Mouse (Mus musculus) limb, embryonic 10.5 days (tissue): ENCODE data around the gene Zic5. TPM values are rescaled to one million over a fixed set of nuclear protein-coding genes. Genes with fewer than 3 reads are reported as not detected.

Experiments used
- DNase-seq: peaks from one replicate; pipeline ENCODE4 v3.0.0-alpha.2; 2017; ENCODE audit warnings: low spot score
- H3K27ac ChIP-seq: fragments of 300-500 bp; sonication (generic); 2 replicates; pipeline ENCODE4 v1.5.1; 2016; ENCODE audit warnings: mild to moderate bottlenecking
- H3K27me3 ChIP-seq: fragments of 300-500 bp; sonication (generic); 2 replicates; pipeline ENCODE4 v1.6.1; 2016; ENCODE audit warnings: low read depth, mild to moderate bottlenecking; ENCODE audit not compliant: poor library complexity, severe bottlenecking
- H3K36me3 ChIP-seq: fragments of 300-500 bp; sonication (generic); 2 replicates; pipeline ENCODE4 v1.6.1; 2016; ENCODE audit warnings: mild to moderate bottlenecking, moderate library complexity
- H3K4me1 ChIP-seq: fragments of 300-500 bp; sonication (generic); 2 replicates; pipeline ENCODE4 v1.6.1; 2016
- H3K4me3 ChIP-seq: fragments of 300-500 bp; sonication (generic); 2 replicates; pipeline ENCODE4 v1.5.1; 2016; ENCODE audit warnings: mild to moderate bottlenecking, moderate library complexity
- H3K9me3 ChIP-seq: fragments of 300-500 bp; sonication (generic); replicated peaks from 2 replicates; pipeline ENCODE4 v1.6.1; 2016; ENCODE audit warnings: mild to moderate bottlenecking
- WGBS: fragments of 180-500 bp; shearing (Covaris S2); methylation state at CpG from one replicate; pipeline ENCODE4 v1.1.7; 2016; 5-methylcytosine and 5-hydroxymethylcytosine counted together
- polyA plus RNA-seq: library from polyadenylated mRNA; unstranded; fragments of >200 nt; fragmentation: Nextera tagmentation; extraction: Ambion mirVana; gene quantifications from 2 replicates; pipeline ENCODE4 v1.2.1, GENCODE M21; 2016

Gene Zic5
- polyA plus RNA-seq, 1 experiment from 2014 or later = 14.9 TPM

- WGBS = under 1% methylated on average over 12 of the region's 12 CpGs
- Histone ChIP-seq H3K27me3 (peaks cover 83% of the 10 kb centered on the region), H3K4me1 (peaks cover 87% of the 10 kb centered on the region), H3K27ac (peak overlapping the region; percentile 80), H3K4me3 (peak overlapping the region; percentile 39), H3K36me3 (no peaks in the 10 kb centered on the region), H3K9me3 (no peaks in the 10 kb centered on the region)
- DNase-seq = peak; percentile 38
Observed at GRCm38 (mm10) chr14:122485635-122486181, 20.2 kb upstream of the Zic5 start.

DNA sequence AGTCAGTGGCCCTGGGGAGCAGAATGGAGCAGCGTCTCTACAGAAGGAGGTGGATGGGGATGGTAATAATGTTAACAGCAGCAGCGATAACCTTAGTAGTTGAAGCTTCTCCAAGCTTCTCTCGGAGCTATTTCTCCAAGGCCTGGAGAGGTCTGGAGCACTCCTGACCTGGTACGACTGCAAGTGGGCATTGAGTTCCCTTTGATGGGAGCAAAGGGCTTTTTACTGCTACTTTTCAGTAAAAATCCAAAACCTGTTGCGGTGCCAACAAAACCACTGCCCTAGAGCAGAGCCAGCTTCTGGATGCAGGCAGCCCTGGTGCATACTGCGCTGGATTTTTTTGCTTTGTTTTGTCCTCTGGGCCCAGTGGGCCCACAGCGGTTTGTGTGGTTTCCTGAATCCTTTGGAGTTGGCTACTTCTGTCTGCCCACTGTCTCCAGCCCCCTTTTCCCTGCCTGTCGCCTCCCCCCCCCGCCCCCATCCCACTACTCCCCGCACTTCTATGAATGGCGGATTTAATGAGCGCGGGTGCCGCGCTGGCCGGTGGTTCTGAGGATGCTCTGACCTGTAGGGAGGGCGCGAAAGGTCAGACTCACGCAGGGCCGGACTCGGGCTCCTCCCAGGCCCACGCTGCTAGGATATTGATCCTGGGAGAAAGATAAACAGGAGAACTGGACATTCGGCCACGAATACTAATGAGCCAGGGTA lies 19.5 kb upstream of the Zic5 start:
- H3K27ac ChIP-seq = peak overlapping the region; percentile 80
- peaks cover 85% of the 10 kb centered on the region for H3K4me1 ChIP-seq
- WGBS = 1% methylated on average over 24 of the region's 24 CpGs

DNA sequence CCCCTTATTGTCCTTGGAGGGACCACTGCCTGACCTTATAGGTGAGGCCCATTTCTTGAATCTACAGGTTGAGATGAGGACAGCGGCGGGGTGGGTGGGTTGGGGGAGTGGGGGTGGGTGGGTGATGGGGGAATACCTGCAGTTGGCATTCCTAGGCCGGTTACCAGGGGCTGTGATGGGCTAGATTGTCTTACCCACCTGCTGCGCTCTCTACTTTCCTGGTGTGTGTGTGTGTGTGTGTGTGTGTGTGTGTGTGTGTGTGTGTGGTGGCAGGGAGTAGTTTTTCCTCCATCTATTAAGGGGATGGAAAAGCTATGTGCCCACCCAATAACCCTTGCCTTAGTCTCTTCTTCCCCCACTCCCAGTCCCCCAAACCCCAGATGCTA lies 19.0 kb upstream of the Zic5 start:
- H3K36me3 ChIP-seq = no peaks in the 10 kb centered on the region
- 2% methylated on average over 4 of the region's 4 CpGs for WGBS
- DNase-seq = no peak
- no peaks in the 10 kb centered on the region for H3K9me3 ChIP-seq
- peak overlapping the region; percentile 39 for H3K4me3 ChIP-seq
- peak overlapping the region; percentile 80 for H3K27ac ChIP-seq
- H3K27me3 ChIP-seq = peaks cover 78% of the 10 kb centered on the region
- H3K4me1 ChIP-seq = peaks cover 80% of the 10 kb centered on the region

More for the DNA sequence above, 19.5 kb upstream of the Zic5 start:
- peaks cover 82% of the 10 kb centered on the region for H3K27me3 ChIP-seq
- H3K36me3 ChIP-seq = no peaks in the 10 kb centered on the region
- H3K9me3 ChIP-seq = no peaks in the 10 kb centered on the region
- peak; percentile 62 for DNase-seq
- H3K4me3 ChIP-seq = peak overlapping the region; percentile 39

- H3K27me3 ChIP-seq = peaks cover 76% of the 10 kb centered on the region
Observed at GRCm38 (mm10) chr14:122483556-122484421, 18.3 kb upstream of the Zic5 start.

GRCm38 (mm10) chr14:122483024-122483385 lies 17.5 kb upstream of the Zic5 start:
- Histone ChIP-seq H3K27me3 (peaks cover 80% of the 10 kb centered on the region), H3K4me1 (peaks cover 84% of the 10 kb centered on the region), H3K36me3 (peaks cover 11% of the 10 kb centered on the region), H3K27ac (peak overlapping the region; percentile 83), H3K4me3 (peak overlapping the region; percentile 88), H3K9me3 (no peaks in the 10 kb centered on the region)
- under 1% methylated on average over 5 of the region's 5 CpGs for WGBS
- peak; percentile 56 for DNase-seq

More at GRCm38 (mm10) chr14:122483556-122484421, 18.3 kb upstream of the Zic5 start:
- peak overlapping the region; percentile 39; the same call in 1 of the 2 replicates for H3K4me3 ChIP-seq
- H3K9me3 ChIP-seq = no peaks in the 10 kb centered on the region
- H3K27ac ChIP-seq = peak overlapping the region; percentile 80; the same call in 1 of the 2 replicates
- peaks cover 3% of the 10 kb centered on the region for H3K36me3 ChIP-seq
- peak; percentile 54 for DNase-seq
- H3K4me1 ChIP-seq = peaks cover 78% of the 10 kb centered on the region
- WGBS = 2% methylated on average over 18 of the region's 18 CpGs

DNA sequence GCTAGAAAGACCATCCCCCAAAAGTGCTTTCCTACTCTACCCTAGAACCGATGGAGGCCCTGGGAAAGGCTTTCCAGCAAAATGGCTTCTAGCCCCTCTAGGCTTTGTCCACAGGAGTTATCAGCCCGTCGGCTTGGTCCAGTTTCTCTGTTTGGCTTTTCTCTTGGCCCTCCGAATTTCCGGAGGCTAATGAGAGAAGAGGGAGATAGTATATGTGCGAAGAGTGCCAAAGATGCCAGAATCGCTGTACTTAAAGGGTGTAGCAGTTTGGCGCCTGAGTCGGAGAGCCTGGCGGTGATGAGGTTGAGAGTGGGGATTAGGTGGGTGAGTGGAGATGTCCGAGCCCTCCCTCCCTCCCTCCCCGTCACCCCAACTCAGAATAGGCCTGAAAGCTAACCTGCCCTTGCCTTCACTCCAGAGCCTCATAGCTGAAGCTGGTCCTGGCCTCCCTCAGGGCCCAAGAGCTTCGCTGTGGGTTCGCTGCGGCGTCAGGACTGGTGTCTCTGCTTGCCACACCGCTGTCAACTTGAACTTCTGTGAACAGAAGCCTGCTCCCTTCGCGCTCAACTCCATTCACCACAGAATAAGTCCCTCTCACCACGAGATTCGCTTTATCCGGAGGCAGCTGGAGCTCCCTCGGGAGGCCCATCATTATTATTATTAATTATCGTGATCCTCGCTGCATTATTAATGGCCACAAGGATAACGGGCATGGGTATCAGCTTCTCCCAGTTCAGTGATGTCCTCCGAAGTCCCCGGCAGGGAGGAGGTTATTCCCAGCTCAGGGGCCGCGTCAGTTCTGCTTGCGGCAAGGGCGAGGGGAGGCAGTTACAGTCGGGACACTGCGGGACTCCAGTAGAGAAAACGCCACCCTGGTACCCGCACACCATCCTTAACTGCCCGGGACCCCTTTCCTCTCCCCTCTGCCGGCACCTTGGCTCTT lies 16.9 kb upstream of the Zic5 start:
- Histone ChIP-seq H3K27ac (peak overlapping the region; percentile 83), H3K27me3 (peaks cover 77% of the 10 kb centered on the region), H3K36me3 (peaks cover 12% of the 10 kb centered on the region), H3K4me3 (peak overlapping the region; percentile 88), H3K9me3 (no peaks in the 10 kb centered on the region), H3K4me1 (peaks cover 78% of the 10 kb centered on the region)
- peak; percentile 71 for DNase-seq
- WGBS = under 1% methylated on average over 38 of the region's 38 CpGs

DNA sequence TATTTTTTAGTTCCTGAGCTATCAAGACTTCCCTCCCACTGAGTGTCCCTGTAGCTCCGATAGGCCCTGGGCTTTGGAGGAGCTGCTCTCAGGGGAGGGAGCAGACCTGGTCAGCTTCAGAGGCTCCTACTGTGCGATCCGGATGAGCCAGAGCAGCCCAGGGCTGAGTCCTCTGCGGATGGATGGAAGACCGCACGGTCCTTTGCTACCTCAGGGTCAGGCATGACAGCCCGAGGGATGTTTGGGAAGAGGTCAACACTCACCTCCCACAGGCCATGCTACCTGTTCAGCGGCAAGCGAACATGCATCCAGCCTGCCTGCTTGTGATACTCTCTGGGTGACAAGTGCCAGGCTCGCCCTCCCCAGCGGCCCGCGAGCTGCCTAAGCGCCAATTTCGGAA lies 15.7 kb upstream of the Zic5 start:
- H3K27me3 ChIP-seq = peaks cover 80% of the 10 kb centered on the region
- peak overlapping the region; percentile 71; the same call in 1 of the 2 replicates for H3K27ac ChIP-seq
- peaks cover 75% of the 10 kb centered on the region for H3K4me1 ChIP-seq
- 2% methylated on average over 15 of the region's 15 CpGs for WGBS
- peak overlapping the region; percentile 88 for H3K4me3 ChIP-seq
- DNase-seq = peak; percentile 69
- H3K9me3 ChIP-seq = no peaks in the 10 kb centered on the region
- H3K36me3 ChIP-seq = peaks cover 18% of the 10 kb centered on the region

- H3K27me3 ChIP-seq = peaks cover 82% of the 10 kb centered on the region
- WGBS = 9% methylated on average over 2 of the region's 2 CpGs
- DNase-seq = no peak
- peaks cover 19% of the 10 kb centered on the region for H3K36me3 ChIP-seq
- peak overlapping the region; percentile 71 for H3K27ac ChIP-seq
- H3K9me3 ChIP-seq = no peaks in the 10 kb centered on the region
- H3K4me1 ChIP-seq = peaks cover 75% of the 10 kb centered on the region
- peak overlapping the region; percentile 88 for H3K4me3 ChIP-seq
Observed at GRCm38 (mm10) chr14:122480355-122480754, 14.9 kb upstream of the Zic5 start.

DNA sequence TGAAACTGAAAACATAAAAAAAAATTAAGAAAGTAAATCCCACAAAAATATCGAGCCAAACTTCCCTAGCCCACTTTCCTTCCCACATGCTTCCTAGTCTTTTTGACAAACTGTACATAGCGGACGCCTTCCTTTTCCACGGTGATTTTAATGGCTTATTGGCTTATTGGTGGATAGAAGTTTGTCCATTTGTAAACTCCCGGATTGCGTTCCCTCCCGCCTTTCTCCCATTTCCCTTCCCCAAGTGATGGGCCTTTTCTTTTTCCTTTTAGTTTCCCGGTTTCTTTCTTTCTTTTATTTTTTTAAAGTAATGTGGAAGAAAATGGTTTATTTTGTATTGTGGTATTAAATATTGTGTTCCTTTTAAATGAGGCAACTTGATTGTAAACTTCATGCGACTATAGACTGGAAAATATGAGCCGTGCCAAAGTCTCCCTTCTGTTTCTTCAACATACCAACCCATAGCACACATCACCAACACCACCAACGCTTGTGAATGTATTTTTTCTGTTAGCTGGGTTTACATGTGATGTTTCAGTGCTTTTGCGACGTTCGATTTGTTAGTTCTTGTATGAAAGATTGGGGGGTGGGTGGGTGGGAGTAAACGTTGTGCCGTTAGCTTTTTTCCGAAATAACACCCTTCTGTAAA lies 14.1 kb upstream of the Zic5 start:
- no peak for DNase-seq
- H3K36me3 ChIP-seq = peaks cover 19% of the 10 kb centered on the region
- H3K4me1 ChIP-seq = peaks cover 75% of the 10 kb centered on the region
- H3K27me3 ChIP-seq = peaks cover 81% of the 10 kb centered on the region
- H3K9me3 ChIP-seq = no peaks in the 10 kb centered on the region
- H3K4me3 ChIP-seq = peak overlapping the region; percentile 88
- H3K27ac ChIP-seq = peak overlapping the region; percentile 71
- WGBS = 22% methylated on average over 17 of the region's 17 CpGs

GRCm38 (mm10) chr14:122478574-122479011 lies 13.1 kb upstream of the Zic5 start:
- peak; percentile 77 for DNase-seq
- Histone ChIP-seq H3K36me3 (peaks cover 19% of the 10 kb centered on the region), H3K4me1 (peaks cover 74% of the 10 kb centered on the region), H3K4me3 (peak overlapping the region; percentile 88), H3K27ac (peak overlapping the region; percentile 97), H3K27me3 (peaks cover 81% of the 10 kb centered on the region), H3K9me3 (no peaks in the 10 kb centered on the region)
- WGBS = under 1% methylated on average over 22 of the region's 22 CpGs

- Histone ChIP-seq H3K4me1 (peaks cover 74% of the 10 kb centered on the region), H3K27ac (peak overlapping the region; percentile 97), H3K36me3 (peaks cover 19% of the 10 kb centered on the region), H3K9me3 (no peaks in the 10 kb centered on the region), H3K27me3 (peaks cover 81% of the 10 kb centered on the region), H3K4me3 (peak overlapping the region; percentile 88)
- 3% methylated on average over 9 of the region's 9 CpGs for WGBS
- DNase-seq = no peak
Observed at GRCm38 (mm10) chr14:122477971-122478573, 12.6 kb upstream of the Zic5 start.
